Mouse (Mus musculus) limb, embryonic 14.5 days (tissue): ENCODE measurements around the gene Zfp592. TPM values are rescaled to one million over a fixed set of nuclear protein-coding genes. Genes with fewer than 3 reads are reported as not detected.

ENCODE experiments used
- ATAC-seq: fragments of 200-750 bp; cut with Nextera tagmentation; 2 replicates; pipeline ENCODE4 v1.8.0; 2017; ENCODE audit warnings: low read depth, moderate number of reproducible peaks, moderate TSS enrichment; ENCODE audit not compliant: low FRiP score
- DNase-seq: peaks from one replicate; pipeline ENCODE4 v3.0.0-alpha.2; 2015; ENCODE audit warnings: low spot score
- H3K27ac ChIP-seq: fragments of 300-500 bp; sonication (generic); replicated peaks from 2 replicates; pipeline ENCODE4 v1.5.1; 2014; ENCODE audit warnings: low read depth, mild to moderate bottlenecking, low read length, moderate library complexity, mixed read lengths
- H3K27me3 ChIP-seq: fragments of 300-500 bp; sonication (generic); 2 replicates; pipeline ENCODE4 v1.6.1; 2014; ENCODE audit warnings: low read length, mixed read lengths; ENCODE audit not compliant: control insufficient read depth, insufficient read depth
- H3K36me3 ChIP-seq: fragments of 300-500 bp; sonication (generic); 2 replicates; pipeline ENCODE4 v1.6.1; 2014; ENCODE audit warnings: mild to moderate bottlenecking, low read length, moderate library complexity, mixed read lengths; ENCODE audit not compliant: control insufficient read depth, insufficient read depth
- H3K4me1 ChIP-seq: fragments of 300-500 bp; sonication (generic); 2 replicates; pipeline ENCODE4 v1.6.1; 2014; ENCODE audit warnings: antibody characterized with exemption, low read length, mixed read lengths; ENCODE audit not compliant: control insufficient read depth, insufficient read depth
- H3K4me2 ChIP-seq: fragments of 300-500 bp; sonication (generic); replicated peaks from 2 replicates; pipeline ENCODE4 v1.6.1; 2014; ENCODE audit warnings: low read depth, mild to moderate bottlenecking, low read length, moderate library complexity; ENCODE audit not compliant: severe bottlenecking
- H3K4me3 ChIP-seq: fragments of 300-500 bp; sonication (generic); replicated peaks from 2 replicates; pipeline ENCODE4 v1.5.1; 2014; ENCODE audit warnings: low read length
- H3K9ac ChIP-seq: fragments of 300-500 bp; sonication (generic); 2 replicates; pipeline ENCODE4 v1.6.1; 2014; ENCODE audit warnings: mild to moderate bottlenecking, low read depth, low read length, moderate library complexity; ENCODE audit not compliant: severe bottlenecking
- H3K9me3 ChIP-seq: fragments of 300-500 bp; sonication (generic); 2 replicates; pipeline ENCODE4 v1.6.1; 2016; ENCODE audit warnings: low read length; ENCODE audit not compliant: control insufficient read depth
- POLR2A ChIP-seq: fragments of 200-500 bp; IDR thresholded peaks from 2 replicates; pipeline ENCODE4 v1.8.0; 2012; ENCODE audit warnings: inconsistent platforms, mild to moderate bottlenecking, moderate library complexity, borderline replicate concordance; ENCODE audit not compliant: insufficient read depth, insufficient read length; ENCODE audit errors: extremely low read depth
- WGBS: fragments of 180-500 bp; shearing (Covaris S2); extraction: QIAGEN DNeasy Blood & Tissue Kit; methylation state at CpG from one replicate; pipeline ENCODE4 v1.1.7; 2014; 5-methylcytosine and 5-hydroxymethylcytosine counted together
- polyA plus RNA-seq, 2 experiments: library from polyadenylated mRNA; depleted of rRNA in 1 of 2; stranded (reverse) in 1 of 2; unstranded in 1 of 2; fragments of >200 nt; fragmentation: Nextera tagmentation in 1 of 2; extraction: Ambion mirVana in 1 of 2; gene quantifications; 2 replicates each; pipeline versions ENCODE4 v1.2.1 to v1.2.3; 2012 to 2014

The Zfp592 gene
- polyA plus RNA-seq, 2 experiments, result 13.7 to 24.3 TPM

- DNase-seq (no peak), ATAC-seq (no peak)
- TF ChIP-seq POLR2A, result no peak
- no peaks in the 10 kb centered on the region for H3K4me1 ChIP-seq
- no peaks in the 10 kb centered on the region for H3K36me3 ChIP-seq
- H3K4me2 ChIP-seq, result no peak overlapping the region
- H3K4me3 ChIP-seq, result no peak overlapping the region
- no peaks in the 10 kb centered on the region for H3K27me3 ChIP-seq
- no peak overlapping the region for H3K27ac ChIP-seq
- H3K9me3 ChIP-seq, result no peaks in the 10 kb centered on the region
- 61% methylated on average over 18 of the region's 18 CpGs for WGBS
- H3K9ac ChIP-seq, result no peak overlapping the region
Measured at GRCm38 (mm10) chr7:81093420-81093965, 100.0 kb downstream of the Zfp592 start.

GRCm38 (mm10) chr7:81094104-81094757, 100.8 kb downstream of the Zfp592 start:
- no peak overlapping the region; the same call in 1 of the 2 replicates for H3K9ac ChIP-seq
- WGBS, result 87% methylated on average over 6 of the region's 6 CpGs
- DNase-seq (no peak), ATAC-seq (no peak)
- no peaks in the 10 kb centered on the region for H3K9me3 ChIP-seq
- no peaks in the 10 kb centered on the region for H3K4me1 ChIP-seq
- no peaks in the 10 kb centered on the region for H3K36me3 ChIP-seq
- H3K27me3 ChIP-seq, result no peaks in the 10 kb centered on the region
- H3K4me2 ChIP-seq, result no peak overlapping the region
- H3K4me3 ChIP-seq, result no peak overlapping the region
- TF ChIP-seq POLR2A, result no peak
- no peak overlapping the region for H3K27ac ChIP-seq

Other genes starting within 250 kb of the Zfp592 start
- 43.9 and 48.4 TPM in 2 replicates for gene Iqgap1, start 167.7 kb upstream of the Zfp592 start, polyA plus RNA-seq (2012; rRNA removed)
- 88.5 and 93.2 TPM in 2 replicates for gene Iqgap1, start 167.7 kb upstream of the Zfp592 start, polyA plus RNA-seq (2014; fragmentation: Nextera tagmentation; extraction: Ambion mirVana)
- gene Zscan2, start 132.8 kb upstream of the Zfp592 start, polyA plus RNA-seq (2012; rRNA removed), result 17.3 and 19.8 TPM in 2 replicates
- 2.7 and 2.8 TPM in 2 replicates for gene Zscan2, start 132.8 kb upstream of the Zfp592 start, polyA plus RNA-seq (2014; fragmentation: Nextera tagmentation; extraction: Ambion mirVana)
- gene Wdr73, start 92.4 kb upstream of the Zfp592 start, polyA plus RNA-seq (2012; rRNA removed), result 23.1 and 26.5 TPM in 2 replicates
- 22.6 and 26.0 TPM in 2 replicates for gene Wdr73, start 92.4 kb upstream of the Zfp592 start, polyA plus RNA-seq (2014; fragmentation: Nextera tagmentation; extraction: Ambion mirVana)
- 8.3 and 8.5 TPM in 2 replicates for gene Nmb, start 88.6 kb upstream of the Zfp592 start, polyA plus RNA-seq (2012; rRNA removed)
- 4.9 and 8.1 TPM in 2 replicates for gene Nmb, start 88.6 kb upstream of the Zfp592 start, polyA plus RNA-seq (2014; fragmentation: Nextera tagmentation; extraction: Ambion mirVana)
- gene Sec11a, start 45.9 kb upstream of the Zfp592 start, polyA plus RNA-seq (2012; rRNA removed), result 158 and 177 TPM in 2 replicates
- 189 and 224 TPM in 2 replicates for gene Sec11a, start 45.9 kb upstream of the Zfp592 start, polyA plus RNA-seq (2014; fragmentation: Nextera tagmentation; extraction: Ambion mirVana)
- gene Alpk3, start 63.9 kb downstream of the Zfp592 start, polyA plus RNA-seq (2012; rRNA removed), result 3.4 and 3.5 TPM in 2 replicates
- 3.2 and 3.9 TPM in 2 replicates for gene Alpk3, start 63.9 kb downstream of the Zfp592 start, polyA plus RNA-seq (2014; fragmentation: Nextera tagmentation; extraction: Ambion mirVana)
- gene Slc28a1, start 121.1 kb downstream of the Zfp592 start, polyA plus RNA-seq (2012; rRNA removed), result 0.26 and 0.40 TPM in 2 replicates
- gene Slc28a1, start 121.1 kb downstream of the Zfp592 start, polyA plus RNA-seq (2014; fragmentation: Nextera tagmentation; extraction: Ambion mirVana), result 0.06 TPM in 1 of 2 replicates, not detected in the other
- gene Pde8a, start 219.9 kb downstream of the Zfp592 start, polyA plus RNA-seq (2012; rRNA removed), result 8.1 and 8.2 TPM in 2 replicates
- 5.5 and 6.6 TPM in 2 replicates for gene Pde8a, start 219.9 kb downstream of the Zfp592 start, polyA plus RNA-seq (2014; fragmentation: Nextera tagmentation; extraction: Ambion mirVana)